Mouse (Mus musculus) lung, postnatal 0 days (tissue): Measurements from ENCODE around the gene Kcnip3.

Source experiments
- CTCF ChIP-seq: IDR thresholded peaks from 2 replicates; pipeline ENCODE4 v1.5.1; 2016; ENCODE audit warnings: antibody characterized with exemption, mild to moderate bottlenecking
- EP300 ChIP-seq: IDR thresholded peaks from 2 replicates; pipeline ENCODE4 v1.6.1; 2016; ENCODE audit warnings: antibody characterized with exemption, mild to moderate bottlenecking, control low read depth

DNA sequence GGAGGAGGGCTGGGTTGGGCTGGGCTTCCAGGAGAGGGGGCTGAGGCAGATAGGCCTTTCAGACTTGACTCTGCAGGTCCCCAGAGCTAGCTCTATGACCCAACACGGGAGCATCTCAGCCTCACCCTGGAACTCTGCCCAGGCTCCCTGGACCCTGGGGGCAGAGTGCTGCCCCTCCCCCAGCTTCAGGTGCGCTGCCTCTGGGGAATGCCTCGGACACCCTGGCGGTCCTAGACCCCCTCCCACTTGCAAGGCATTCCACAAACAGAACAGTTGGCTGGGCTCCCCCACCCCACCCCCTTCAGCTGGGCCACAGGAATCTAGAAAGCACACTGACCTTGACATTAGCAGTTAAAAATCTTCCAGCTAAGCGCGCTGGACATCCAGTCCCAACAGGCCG, 72.2 kb downstream of the Kcnip3 start:
- TF ChIP-seq EP300 (no peak), CTCF (no peak)
